Mouse (Mus musculus): Measurements from ENCODE around the gene Bmt2. TPM values are rescaled to one million over a fixed set of nuclear protein-coding genes. Genes with fewer than 3 reads are reported as not detected.

The Bmt2 gene
- total RNA-seq (2021): 10 to 100 TPM; 24.1 to 25.3 TPM

GRCm38 (mm10) chr6:13677818-13678282 lies at the start of gene Bmt2:
Gene Bmt2, minus strand, starts transcription at chr6:13677966.
- intact Hi-C loops (cut with DNase I): loop anchor here (2.0 to 5.0 kb wide), 2 partner anchors 71 to 154 kb away; no protein-coding TSS in a partner anchor
- DNase-seq (ENCODE audit: extremely low spot score in 1 of 2, low spot score in 2 of 2): peak; percentile 99 to 100

GRCm38 (mm10) chr6:13722166-13722565 lies 44.4 kb upstream of the Bmt2 start:
- intact Hi-C loops (cut with DNase I): no loop called here
- no peak for DNase-seq (ENCODE audit: extremely low spot score in 1 of 2, low spot score in 2 of 2)

GRCm38 (mm10) chr6:13714867-13715266 lies 37.1 kb upstream of the Bmt2 start:
- DNase-seq (ENCODE audit: extremely low spot score in 1 of 2, low spot score in 2 of 2): no peak
- intact Hi-C loops (cut with DNase I): no loop called here

- DNase-seq (ENCODE audit: extremely low spot score in 1 of 2, low spot score in 2 of 2): no peak
- intact Hi-C loops (cut with DNase I): no loop called here
These were observed 19.1 kb upstream of the Bmt2 start for GRCm38 (mm10) chr6:13696882-13697281.

- intact Hi-C loops (cut with DNase I): no loop called here
- no peak for DNase-seq (ENCODE audit: extremely low spot score in 1 of 2, low spot score in 2 of 2)
These were observed 17.5 kb upstream of the Bmt2 start for GRCm38 (mm10) chr6:13695103-13695845.

GRCm38 (mm10) chr6:13691657-13692294 lies 14.0 kb upstream of the Bmt2 start:
- intact Hi-C loops (cut with DNase I): no loop called here
- DNase-seq (ENCODE audit: extremely low spot score in 1 of 2, low spot score in 2 of 2): no peak

GRCm38 (mm10) chr6:13690398-13690797 lies 12.6 kb upstream of the Bmt2 start:
- intact Hi-C loops (cut with DNase I): no loop called here
- DNase-seq (ENCODE audit: extremely low spot score in 1 of 2, low spot score in 2 of 2): no peak

GRCm38 (mm10) chr6:13683929-13684595 lies 6.3 kb upstream of the Bmt2 start:
- intact Hi-C loops (cut with DNase I): no loop called here
- DNase-seq (ENCODE audit: extremely low spot score in 1 of 2, low spot score in 2 of 2): no peak

GRCm38 (mm10) chr6:13678349-13678748 lies 583 bp upstream of the Bmt2 start:
- intact Hi-C loops (cut with DNase I): loop anchor here (5.0 kb wide), 1 partner anchor 154 kb away; no protein-coding TSS in a partner anchor
- no peak for DNase-seq (ENCODE audit: extremely low spot score in 1 of 2, low spot score in 2 of 2)

GRCm38 (mm10) chr6:13677141-13677761 lies 515 bp downstream of the Bmt2 start:
- peak; percentile 42 to 65 for DNase-seq (ENCODE audit: extremely low spot score in 1 of 2, low spot score in 2 of 2)
- intact Hi-C loops (cut with DNase I): loop anchor here (2.0 to 5.0 kb wide), 2 partner anchors 70 to 155 kb away; no protein-coding TSS in a partner anchor

GRCm38 (mm10) chr6:13676196-13676595 lies 1.6 kb downstream of the Bmt2 start:
- intact Hi-C loops (cut with DNase I): loop anchor here (2.0 to 5.0 kb wide), 2 partner anchors 69 to 156 kb away; no protein-coding TSS in a partner anchor
- no peak for DNase-seq (ENCODE audit: extremely low spot score in 1 of 2, low spot score in 2 of 2)

- no peak for DNase-seq (ENCODE audit: extremely low spot score in 1 of 2, low spot score in 2 of 2)
- intact Hi-C loops (cut with DNase I): loop anchor here (5.0 kb wide), 1 partner anchor 158 kb away; no protein-coding TSS in a partner anchor
These were observed 3.0 kb downstream of the Bmt2 start for GRCm38 (mm10) chr6:13674600-13675305.

GRCm38 (mm10) chr6:13665646-13666045 lies 12.1 kb downstream of the Bmt2 start:
- DNase-seq (ENCODE audit: extremely low spot score in 1 of 2, low spot score in 2 of 2): no peak
- intact Hi-C loops (cut with DNase I): no loop called here

- intact Hi-C loops (cut with DNase I): no loop called here
- DNase-seq (ENCODE audit: extremely low spot score in 1 of 2, low spot score in 2 of 2): no peak
These were observed 19.8 kb downstream of the Bmt2 start for GRCm38 (mm10) chr6:13658016-13658415.

GRCm38 (mm10) chr6:13654081-13654480 lies 23.7 kb downstream of the Bmt2 start:
- DNase-seq (ENCODE audit: extremely low spot score in 1 of 2, low spot score in 2 of 2): no peak
- intact Hi-C loops (cut with DNase I): no loop called here

- intact Hi-C loops (cut with DNase I): no loop called here
- DNase-seq (ENCODE audit: extremely low spot score in 1 of 2, low spot score in 2 of 2): no peak
These were observed 25.5 kb downstream of the Bmt2 start for GRCm38 (mm10) chr6:13652284-13652683.

GRCm38 (mm10) chr6:13650854-13651253 lies 26.9 kb downstream of the Bmt2 start:
- intact Hi-C loops (cut with DNase I): no loop called here
- no peak for DNase-seq (ENCODE audit: extremely low spot score in 1 of 2, low spot score in 2 of 2)

GRCm38 (mm10) chr6:13648305-13648704 lies 29.5 kb downstream of the Bmt2 start:
- intact Hi-C loops (cut with DNase I): no loop called here
- DNase-seq (ENCODE audit: extremely low spot score in 1 of 2, low spot score in 2 of 2): no peak
